19 mouse cellular contexts compared by ENCODE assay signal in the genomic region with DNA sequence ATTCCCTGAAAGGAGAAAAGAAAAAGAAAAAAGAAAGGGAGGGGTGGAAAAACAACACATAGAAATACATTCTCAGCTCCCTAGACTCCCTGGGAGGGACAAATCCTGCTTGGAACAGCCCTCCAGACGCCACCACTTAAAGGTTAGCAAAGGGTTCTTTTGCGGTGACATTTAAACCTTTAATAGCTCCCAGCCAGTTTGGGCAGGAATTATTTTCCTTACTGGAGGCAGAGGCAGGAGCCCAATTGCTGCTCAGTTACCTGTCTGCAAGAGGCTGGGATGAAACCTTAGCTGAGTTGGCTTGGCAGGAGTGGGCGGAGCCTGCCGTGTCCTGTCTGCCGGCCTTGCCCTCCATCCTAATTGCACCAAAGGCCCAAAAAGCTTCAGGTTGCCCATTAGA.
DNase-seq lines count a peak whose midpoint lies in the region; ATAC-seq lines count a peak whose summit lies in the region.
"Had no signal": no experiment of that assay in that cellular context is flagged by ENCODE, and none has a peak within 500 bp of the region (broad histone marks: within the 10 kb centered on the region; RNA-seq: fewer than 3 reads in every experiment).

No protein-coding gene starts in this region.

- no peak overlapping the region for H3K4me2 ChIP-seq in kidney, embryonic 14.5 days (replicated peaks; ENCODE audit: low read depth, low read length)
- H3K4me2 ChIP-seq in embryonic facial prominence, embryonic 14.5 days (ENCODE audit: low read depth, low read length) = no peak overlapping the region
- H3K4me2 ChIP-seq: hindbrain, embryonic 12.5 days had no signal

- peak overlapping the region; percentile 21; the same call in 1 of the 2 replicates for H3K27ac ChIP-seq in kidney, embryonic 14.5 days (ENCODE audit: low read depth, low read length)
- no peak overlapping the region for H3K27ac ChIP-seq in embryonic facial prominence, embryonic 14.5 days (replicated peaks; ENCODE audit: low read depth, low read length)
- H3K27ac ChIP-seq: hindbrain, embryonic 12.5 days; stomach, postnatal 0 days had no signal

- DNase-seq in kidney, adult 18-20 months = no peak
- DNase-seq in embryo, embryonic 10.5 days (ENCODE audit: low spot score) = peak; percentile 28
- peak; percentile 80 for DNase-seq in embryonic facial prominence, embryonic 14.5 days (ENCODE audit: low spot score)
- DNase-seq in kidney, postnatal 36 days = peak; percentile 1 to 4
- DNase-seq in adrenal gland, adult (ENCODE audit: inconsistent age in 2 of 2, low spot score in 1 of 2) = no peak
- DNase-seq in heart, postnatal 25 days (ENCODE audit: low spot score) = no peak
- DNase-seq: adrenal gland, adult 8-10 months; cerebellum, adult 8-10 months; forebrain, postnatal 0 days; gastrocnemius, postnatal 36 days; liver, postnatal 0 days; thymus, postnatal 14 days had no signal

- intact Hi-C loops in heart, postnatal 25 days (cut with DNase I) = no loop called here

- H3K27me3 ChIP-seq in kidney, embryonic 14.5 days (ENCODE audit: control insufficient read depth, insufficient read depth, low read length) = no peaks in the 10 kb centered on the region
- H3K27me3 ChIP-seq in embryonic facial prominence, embryonic 14.5 days (replicated peaks; ENCODE audit: control insufficient read depth, insufficient read depth, low read length) = no peaks in the 10 kb centered on the region
- H3K27me3 ChIP-seq: CH12.LX; hindbrain, embryonic 12.5 days had no signal

- H3K9me3 ChIP-seq in kidney, embryonic 14.5 days (ENCODE audit: control insufficient read depth, low read length) = no peaks in the 10 kb centered on the region
- H3K9me3 ChIP-seq in embryonic facial prominence, embryonic 14.5 days (ENCODE audit: control insufficient read depth, low read length) = no peaks in the 10 kb centered on the region
- H3K9me3 ChIP-seq: hindbrain, embryonic 12.5 days had no signal

- H3K4me1 ChIP-seq in kidney, embryonic 14.5 days (ENCODE audit: control insufficient read depth, insufficient read depth, low read length) = 0 out of 2 replicates have a peak, but pooled peaks cover 2% of the 10 kb centered on the region
- no peaks in the 10 kb centered on the region for H3K4me1 ChIP-seq in embryonic facial prominence, embryonic 14.5 days (ENCODE audit: control insufficient read depth, insufficient read depth, low read length)
- H3K4me1 ChIP-seq: hindbrain, embryonic 12.5 days had no signal

- H3K4me3 ChIP-seq in kidney, embryonic 14.5 days (ENCODE audit: low read length) = no peak overlapping the region
- no peak overlapping the region for H3K4me3 ChIP-seq in embryonic facial prominence, embryonic 14.5 days (ENCODE audit: low read depth, low read length)
- H3K4me3 ChIP-seq: hindbrain, embryonic 12.5 days had no signal

- H3K36me3 ChIP-seq in kidney, embryonic 14.5 days (ENCODE audit: control insufficient read depth, insufficient read depth, low read length) = no peaks in the 10 kb centered on the region
- no peaks in the 10 kb centered on the region for H3K36me3 ChIP-seq in embryonic facial prominence, embryonic 14.5 days (ENCODE audit: control insufficient read depth, insufficient read depth, low read length)
- H3K36me3 ChIP-seq: hindbrain, embryonic 12.5 days had no signal

- H3K9ac ChIP-seq in kidney, embryonic 14.5 days (ENCODE audit: low read depth, low read length) = no peak overlapping the region
- H3K9ac ChIP-seq in embryonic facial prominence, embryonic 14.5 days (ENCODE audit: low read depth, low read length) = no peak overlapping the region
- H3K9ac ChIP-seq: forebrain, postnatal 0 days; hindbrain, embryonic 12.5 days; liver, postnatal 0 days had no signal

- WGBS in kidney, embryonic 14.5 days = 24% methylated on average over 5 of the region's 5 CpGs
- WGBS in embryonic facial prominence, embryonic 14.5 days = 27% methylated on average over 5 of the region's 5 CpGs

- ATAC-seq in kidney, embryonic 14.5 days (ENCODE audit: low FRiP score, low TSS enrichment) = peak; percentile 18; the same call in 1 of the 2 replicates
- peak; percentile 91 for ATAC-seq in embryonic facial prominence, embryonic 14.5 days (ENCODE audit: low read depth)
- ATAC-seq in activated CD4-positive, CD25-positive, alpha-beta regulatory T cell, adult 4 months = no peak
- ATAC-seq: forebrain, postnatal 0 days; inflammation-experienced regulatory T-cells, adult 6 months; liver, postnatal 0 days; midbrain, embryonic 16.5 days had no signal

Comparison
In these comparisons a context has a peak if more than half of its experiments do, and no peak if none do; other contexts are left out.
1. DNase-seq: peak in embryo, embryonic 10.5 days (single experiment), embryonic facial prominence, embryonic 14.5 days (single experiment) and kidney, postnatal 36 days (2 of 2); none in kidney, adult 18-20 months (single experiment), adrenal gland, adult (0 of 2) and heart, postnatal 25 days (single experiment).